Mouse (Mus musculus): Measurements from ENCODE around the gene Psmb2. TPM values are rescaled to one million over a fixed set of nuclear protein-coding genes. Genes with fewer than 3 reads are reported as not detected.
A peak's percentile ranks its signal among the peaks of the same experiment; 100 is the strongest.

Gene Psmb2
- total RNA-seq, 2 experiments from 2014 or later = 95.6 to 104 TPM

DNA sequence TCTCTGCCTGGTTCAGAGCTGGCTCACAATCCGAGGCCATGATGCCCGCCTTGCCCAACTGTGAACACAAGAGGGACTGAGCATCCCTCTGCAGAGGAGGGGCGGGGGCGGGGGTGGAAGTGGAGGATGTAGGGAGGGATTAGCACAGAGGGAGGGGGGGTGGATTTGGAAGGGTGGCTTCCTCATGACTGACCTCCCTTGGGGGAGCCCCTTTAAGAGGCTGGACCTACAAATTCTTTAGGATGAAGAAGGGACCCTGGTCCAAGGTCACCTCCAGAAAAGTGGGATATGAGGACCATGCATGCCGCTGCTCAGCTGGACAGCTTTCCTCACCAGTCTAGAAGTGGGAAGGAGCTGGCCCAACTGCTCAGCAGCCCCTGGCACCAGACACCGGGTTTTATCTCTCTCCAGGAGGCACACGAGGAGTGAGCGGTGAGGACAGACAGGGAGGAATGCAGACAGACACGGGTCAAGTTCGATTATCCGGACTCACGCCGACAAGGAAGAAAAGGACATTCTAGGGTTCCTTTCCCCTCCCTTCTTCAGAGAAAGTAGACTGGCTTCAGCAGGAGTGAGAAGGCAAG, 74.7 kb downstream of the Psmb2 start:
- no peak for DNase-seq (ENCODE audit: low spot score)

DNA sequence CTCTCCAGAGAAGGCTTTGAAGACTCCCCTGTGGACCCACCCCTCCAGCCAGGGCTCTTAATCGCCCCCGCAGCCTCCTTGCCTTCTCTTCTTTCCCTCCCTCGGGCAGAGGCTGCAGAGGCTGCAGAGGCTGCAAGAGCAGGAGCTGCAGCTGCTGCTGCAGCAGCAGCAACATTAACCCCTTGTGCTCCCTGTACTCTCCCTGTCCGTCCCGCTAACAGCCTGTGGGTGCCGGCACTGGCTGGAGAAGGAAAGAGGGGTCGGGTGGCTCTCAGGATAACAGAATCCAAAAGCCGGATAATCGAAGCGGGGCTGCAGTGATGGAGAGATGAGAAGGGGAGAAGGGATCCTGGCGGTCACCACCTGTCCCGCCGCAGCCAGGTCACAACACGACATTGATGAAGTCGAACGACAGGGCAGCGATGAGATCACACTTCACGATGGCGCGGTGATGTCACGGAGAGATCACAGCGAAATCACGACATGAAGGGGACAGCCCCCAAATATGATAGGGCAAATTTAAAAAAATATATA, 75.2 kb downstream of the Psmb2 start:
- no peak for DNase-seq (ENCODE audit: low spot score)

DNA sequence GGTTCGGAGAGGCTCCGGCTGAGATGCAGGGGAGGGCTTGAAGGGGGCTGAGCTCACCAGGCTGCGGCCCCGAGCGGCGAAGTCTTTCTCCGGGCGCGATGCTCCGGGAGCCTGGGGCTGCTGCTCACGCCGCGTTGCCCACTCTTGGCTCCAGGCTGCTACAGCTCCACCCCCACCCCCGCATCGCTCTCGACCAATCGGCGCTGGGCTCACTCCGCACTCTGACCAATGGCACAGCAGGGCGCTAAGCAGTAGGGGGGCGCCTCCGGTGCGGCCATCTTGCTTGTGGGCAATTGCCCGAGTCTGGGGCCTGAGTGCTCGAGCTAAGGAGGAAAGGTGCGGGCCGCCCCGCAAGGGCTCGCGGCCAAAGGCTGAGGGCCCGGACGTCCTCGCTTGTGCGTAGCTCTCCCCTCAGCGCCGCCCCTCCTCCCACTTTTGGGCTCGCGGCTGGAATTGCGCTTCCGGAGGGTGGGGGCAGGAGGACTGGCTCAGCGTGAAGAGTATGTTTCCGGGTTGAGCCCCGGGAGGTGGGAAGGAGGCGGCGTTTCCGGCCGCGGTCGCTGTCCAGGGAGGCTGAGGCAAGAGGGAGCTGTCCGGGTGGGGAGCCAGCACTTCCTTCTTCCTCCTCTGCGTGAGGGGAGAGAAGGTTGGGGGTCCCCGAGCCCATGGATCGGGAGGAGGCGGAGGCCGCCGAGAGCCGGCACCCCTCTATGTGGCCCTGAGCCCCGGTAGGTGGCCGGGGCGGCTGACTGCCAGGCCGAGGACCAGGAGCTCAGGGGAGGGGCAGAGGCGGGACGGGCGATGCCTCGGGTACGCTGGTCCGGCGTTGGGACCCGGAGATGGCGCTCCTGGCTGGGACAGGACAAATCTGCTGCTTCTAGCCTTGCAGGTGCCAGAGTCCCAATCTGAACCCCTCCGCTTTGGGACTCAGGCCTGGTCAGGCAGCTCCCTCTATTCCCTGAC, 76.1 kb downstream of the Psmb2 start, which contains the start of the genes Ncdn and AU040320:
Gene Ncdn, minus strand, starts transcription at position 171 of the 963 bp plus-strand sequence.
Gene AU040320, plus strand, starts transcription at position 277 of the 963 bp plus-strand sequence.
- DNase-seq (ENCODE audit: low spot score) = peak; percentile 96

DNA sequence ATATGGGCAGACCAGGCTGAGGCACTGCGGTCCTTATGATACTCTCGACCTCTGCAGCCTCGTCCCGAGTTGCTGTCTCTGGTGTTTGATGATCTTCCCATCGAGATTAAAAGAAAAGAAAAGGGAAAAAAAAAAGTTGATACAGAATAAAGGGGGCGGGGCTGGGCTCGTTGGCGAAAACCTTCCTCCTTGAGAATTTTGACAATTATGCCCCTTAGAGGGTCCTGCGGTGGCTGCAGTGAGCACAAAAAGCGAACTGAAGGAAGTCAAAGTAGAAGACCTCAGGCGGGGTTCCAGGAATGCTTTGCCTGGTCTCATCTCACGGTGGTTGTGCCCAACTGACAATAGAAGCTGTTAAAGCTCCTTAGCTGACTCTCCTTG, 76.8 kb downstream of the Psmb2 start:
- DNase-seq (ENCODE audit: low spot score) = no peak

DNA sequence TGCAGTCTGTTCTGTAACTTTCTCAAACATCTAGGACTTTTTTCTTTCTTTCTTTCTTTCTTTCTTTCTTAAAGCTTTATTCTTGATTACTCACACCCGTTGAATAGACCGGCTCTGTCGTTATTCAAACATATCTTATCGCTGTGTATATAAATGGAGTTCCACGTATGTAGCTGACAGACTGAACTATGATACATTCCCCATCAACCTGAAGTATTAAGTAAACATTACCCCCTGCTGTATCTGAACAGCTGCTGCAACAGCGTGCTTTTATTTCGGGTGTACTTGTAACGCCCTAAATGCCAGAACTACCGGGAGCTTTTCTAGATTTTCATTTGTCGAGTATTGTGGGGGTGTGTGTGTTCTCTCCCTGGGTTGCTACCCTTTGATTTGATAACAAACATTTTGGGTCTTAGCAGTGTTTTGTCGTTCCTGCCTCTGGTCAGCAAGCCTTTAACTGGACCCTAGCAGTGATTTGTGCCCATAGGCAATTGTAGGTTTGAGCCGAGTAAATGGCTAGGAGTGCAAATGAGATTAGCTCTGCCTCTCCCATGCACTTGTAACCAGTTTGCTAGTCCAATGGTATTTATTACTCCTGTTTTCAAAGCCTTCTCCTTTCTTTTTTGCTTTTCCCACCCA, 77.4 kb downstream of the Psmb2 start:
- no peak for DNase-seq (ENCODE audit: low spot score)

DNA sequence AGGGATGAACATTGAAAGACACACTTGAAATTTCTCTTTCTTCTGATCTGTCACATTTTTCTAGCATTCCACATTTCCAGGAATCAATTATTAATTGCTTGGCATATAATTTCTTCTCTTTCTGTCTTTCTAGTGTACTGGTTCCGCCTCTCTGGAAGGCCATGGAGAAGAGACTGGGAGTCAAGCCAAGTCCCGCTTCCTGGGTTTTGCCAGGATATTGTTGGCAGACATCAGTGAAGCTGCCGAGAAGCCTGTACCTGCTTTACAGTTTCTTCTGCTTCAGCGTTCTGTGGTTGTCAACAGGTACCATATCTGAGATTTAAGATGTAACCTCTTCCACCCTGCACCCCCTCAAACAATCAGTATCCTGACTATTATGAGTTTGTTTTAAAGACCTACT, 79.3 kb downstream of the Psmb2 start:
- no peak for DNase-seq (ENCODE audit: low spot score)

DNA sequence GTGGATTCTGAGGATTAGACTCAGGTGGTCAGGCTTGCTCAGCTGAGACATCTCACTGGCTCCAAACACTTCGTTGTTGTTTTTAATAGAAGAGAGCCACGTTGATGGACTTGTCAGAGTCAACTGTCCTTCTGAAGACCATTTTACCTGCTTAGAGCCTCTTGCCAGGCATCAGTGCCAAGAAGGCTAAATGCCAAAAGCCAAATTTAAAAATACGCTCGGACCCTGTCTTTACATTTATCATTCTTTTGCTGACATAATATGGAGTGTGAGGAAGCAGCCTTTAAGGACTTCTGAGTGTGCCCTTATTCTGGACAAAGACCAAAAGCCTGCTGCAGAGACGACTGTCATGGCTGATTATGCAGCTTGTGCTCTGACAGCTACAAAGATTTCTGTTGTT, 80.9 kb downstream of the Psmb2 start:
- DNase-seq (ENCODE audit: low spot score) = no peak

Other genes with a start within 250 kb of the Psmb2 start
- gene Ago3, start 248.1 kb upstream of the Psmb2 start, total RNA-seq (2021) = 1 to 10 TPM; 7.6 TPM
- gene Ago1, start 209.0 kb upstream of the Psmb2 start, total RNA-seq (2021) = 1 to 10 TPM; 5.8 to 6.2 TPM
- gene Ago4, start 144.2 kb upstream of the Psmb2 start, total RNA-seq (2021) = 1 to 10 TPM; 5.1 to 5.8 TPM
- not detected for gene Clspn, start 120.7 kb upstream of the Psmb2 start, total RNA-seq (2021)
- gene 5730409E04Rik, start 67.8 kb upstream of the Psmb2 start, total RNA-seq (2021) = 10 to 100 TPM; 21.9 to 24.5 TPM
- gene Tfap2e, start 58.6 kb downstream of the Psmb2 start, total RNA-seq (2021) = not detected
- 10 to 100 TPM; 12.4 to 13.3 TPM for gene Ncdn, start 75.8 kb downstream of the Psmb2 start, total RNA-seq (2021)
- 10 to 100 TPM; 23.6 to 25.5 TPM for gene AU040320, start 75.9 kb downstream of the Psmb2 start, total RNA-seq (2021)

Measured in gastrocnemius, adult 18-20 months (tissue).